19 mouse cellular contexts compared by ENCODE assay signal in genomic region chr1:137023706-137024105, GRCm38 (mm10).
A peak's percentile ranks its signal among the peaks of the same experiment; 100 is the strongest.
DNase-seq lines count a peak whose midpoint lies in the region; ATAC-seq lines count a peak whose summit lies in the region.
"Had no signal": no experiment of that assay in that cellular context is flagged by ENCODE, and none has a peak within 500 bp of the region (broad histone marks: within the 10 kb centered on the region; RNA-seq: fewer than 3 reads in every experiment).

No protein-coding gene starts in this region.

- peak; percentile 5 for DNase-seq in adrenal gland, adult 2 months
- no peak for DNase-seq in adrenal gland, postnatal 14 days
- DNase-seq in frontal cortex, postnatal 14 days (ENCODE audit: low spot score in 2 of 2), result no peak
- DNase-seq in brain, adult 2 months (ENCODE audit: low read depth, low spot score), result peak; percentile 17
- DNase-seq: adrenal gland, postnatal 10 days; B cell, adult 2 months; cerebellum, adult 11 months; cerebellum, adult 18-20 months; cerebellum, adult 8-10 months; cerebellum, adult 9-11 months; cerebellum, postnatal 14 days; cerebellum, postnatal 36 days; embryo, embryonic 11 days had no signal

- peak; percentile 70 for ATAC-seq in frontal cortex, adult (ENCODE audit: low TSS enrichment)
- ATAC-seq: activated CD4-positive, CD25-positive, alpha-beta regulatory T cell, adult 4 months; CD4-positive, CD25-positive, alpha-beta regulatory T cell, adult 4 months; forebrain, embryonic 14.5 days; forebrain, embryonic 16.5 days; Patski had no signal

Comparison
In these comparisons a context has a peak if more than half of its experiments do, and no peak if none do; other contexts are left out.
1. DNase-seq: peak in adrenal gland, adult 2 months (single experiment) and brain, adult 2 months (single experiment); none in adrenal gland, postnatal 14 days (single experiment) and frontal cortex, postnatal 14 days (0 of 2).